Mouse (Mus musculus) ovary, adult 18-20 months (tissue): ENCODE measurements around the gene B230217C12Rik.
A peak's percentile ranks its signal among the peaks of the same experiment; 100 is the strongest.

Experiments used
- DNase-seq: peaks from one replicate; pipeline ENCODE4 v3.0.0; 2022; ENCODE audit warnings: low spot score, mixed read lengths

B230217C12Rik gene

GRCm38 (mm10) chr11:97809235-97810121, 31.1 kb upstream of the B230217C12Rik start:
- DNase-seq, result no peak

- DNase-seq, result no peak
Observed at GRCm38 (mm10) chr11:97810356-97810755, 30.2 kb upstream of the B230217C12Rik start.

- no peak for DNase-seq
Observed at GRCm38 (mm10) chr11:97810970-97811369, 29.6 kb upstream of the B230217C12Rik start.

- no peak for DNase-seq
Observed at GRCm38 (mm10) chr11:97811569-97812362, 28.8 kb upstream of the B230217C12Rik start.

GRCm38 (mm10) chr11:97812491-97812921, 28.1 kb upstream of the B230217C12Rik start:
- DNase-seq, result no peak

GRCm38 (mm10) chr11:97813085-97813484, 27.5 kb upstream of the B230217C12Rik start:
- DNase-seq, result no peak

- DNase-seq, result no peak
Observed at GRCm38 (mm10) chr11:97813746-97814515, 26.6 kb upstream of the B230217C12Rik start.

- no peak for DNase-seq
Observed at GRCm38 (mm10) chr11:97815736-97816135, 24.8 kb upstream of the B230217C12Rik start.

- no peak for DNase-seq
Observed at GRCm38 (mm10) chr11:97816176-97816575, 24.4 kb upstream of the B230217C12Rik start.

- DNase-seq, result peak; percentile 70
Observed at GRCm38 (mm10) chr11:97816916-97817315, 23.7 kb upstream of the B230217C12Rik start.

- peak; percentile 66 for DNase-seq
Observed at GRCm38 (mm10) chr11:97817379-97817778, 23.2 kb upstream of the B230217C12Rik start.

GRCm38 (mm10) chr11:97818003-97818402, 22.6 kb upstream of the B230217C12Rik start:
- no peak for DNase-seq

- no peak for DNase-seq
Observed at GRCm38 (mm10) chr11:97818571-97818970, 22.0 kb upstream of the B230217C12Rik start.

GRCm38 (mm10) chr11:97819102-97819501, 21.5 kb upstream of the B230217C12Rik start:
- DNase-seq, result no peak

GRCm38 (mm10) chr11:97819923-97820322, 20.7 kb upstream of the B230217C12Rik start:
- DNase-seq, result no peak

GRCm38 (mm10) chr11:97820840-97821239, 19.7 kb upstream of the B230217C12Rik start:
- no peak for DNase-seq

- DNase-seq, result no peak
Observed at GRCm38 (mm10) chr11:97821401-97822064, 19.0 kb upstream of the B230217C12Rik start.

GRCm38 (mm10) chr11:97822840-97823603, 17.6 kb upstream of the B230217C12Rik start:
- no peak for DNase-seq

- no peak for DNase-seq
Observed at GRCm38 (mm10) chr11:97824168-97824567, 16.4 kb upstream of the B230217C12Rik start.

- no peak for DNase-seq
Observed at GRCm38 (mm10) chr11:97824895-97825294, 15.7 kb upstream of the B230217C12Rik start.

- DNase-seq, result no peak
Observed at GRCm38 (mm10) chr11:97825295-97825694, 15.3 kb upstream of the B230217C12Rik start.
